Mouse (Mus musculus): ENCODE measurements around the gene Nr2f2. TPM values are rescaled to one million over a fixed set of nuclear protein-coding genes. Genes with fewer than 3 reads are reported as not detected.

Nr2f2 gene
- polyA plus RNA-seq, 1 experiment from 2014 or later, result 12.3 TPM

DNA sequence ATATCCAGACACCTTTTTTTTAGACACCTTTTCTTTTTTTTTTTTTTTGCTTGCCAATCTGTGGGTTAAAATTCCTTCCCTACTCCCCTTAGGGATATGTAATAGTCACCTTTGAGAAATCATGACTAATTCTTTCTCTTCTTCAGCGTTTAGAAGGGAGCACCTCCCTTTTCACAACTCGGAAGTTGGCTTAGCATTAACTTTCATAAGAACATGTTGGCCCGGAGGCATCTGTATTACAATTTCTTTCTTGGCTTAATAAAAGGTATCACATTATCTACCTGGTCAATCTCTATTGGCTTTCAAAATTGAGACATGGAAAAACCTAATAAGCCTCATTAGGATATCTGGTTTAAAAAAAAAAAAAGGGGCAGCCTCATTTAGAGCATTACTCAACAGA, 14.4 kb upstream of the Nr2f2 start:
- DNase-seq, result no peak
- no peak overlapping the region for H3K4me2 ChIP-seq (ENCODE audit: low read depth, low read length)

GRCm38 (mm10) chr7:70380246-70380645, 13.7 kb upstream of the Nr2f2 start:
- DNase-seq, result no peak
- Histone ChIP-seq H3K36me3 (replicated peaks; ENCODE audit: insufficient read depth, low read length) (no peaks in the 10 kb centered on the region), H3K9me3 (ENCODE audit: low read length) (no peaks in the 10 kb centered on the region), H3K27me3 (ENCODE audit: insufficient read depth, low read length) (no peaks in the 10 kb centered on the region), H3K4me1 (ENCODE audit: insufficient read depth) (no peaks in the 10 kb centered on the region), H3K4me2 (ENCODE audit: low read depth, low read length) (no peak overlapping the region), H3K9ac (replicated peaks) (no peak overlapping the region), H3K4me3 (ENCODE audit: low read depth, low read length) (no peak overlapping the region), H3K27ac (ENCODE audit: low read depth) (no peak overlapping the region)
- no peak for ATAC-seq
- TF ChIP-seq EP300 (IDR thresholded peaks at IDR 0.05; ENCODE audit: low read depth) (no peak), CTCF (IDR thresholded peaks at IDR 0.05; ENCODE audit: low read depth) (no peak)
- WGBS (ENCODE audit: insufficient replicate concordance), result 83% methylated on average over 3 of the region's 3 CpGs

More for the DNA sequence above, 14.4 kb upstream of the Nr2f2 start:
- H3K4me3 ChIP-seq (ENCODE audit: low read depth, low read length), result no peak overlapping the region
- H3K9me3 ChIP-seq (ENCODE audit: low read length), result no peaks in the 10 kb centered on the region
- TF ChIP-seq EP300 (IDR thresholded peaks at IDR 0.05; ENCODE audit: low read depth), result no peak
- no peak for TF ChIP-seq CTCF (IDR thresholded peaks at IDR 0.05; ENCODE audit: low read depth)
- no peaks in the 10 kb centered on the region for H3K36me3 ChIP-seq (replicated peaks; ENCODE audit: insufficient read depth, low read length)
- no peak overlapping the region for H3K9ac ChIP-seq (replicated peaks)
- no peaks in the 10 kb centered on the region for H3K27me3 ChIP-seq (ENCODE audit: insufficient read depth, low read length)
- no peak for ATAC-seq
- H3K27ac ChIP-seq (ENCODE audit: low read depth), result no peak overlapping the region
- 67% methylated on average over 3 of the region's 3 CpGs for WGBS (ENCODE audit: insufficient replicate concordance)
- H3K4me1 ChIP-seq (ENCODE audit: insufficient read depth), result no peaks in the 10 kb centered on the region

DNA sequence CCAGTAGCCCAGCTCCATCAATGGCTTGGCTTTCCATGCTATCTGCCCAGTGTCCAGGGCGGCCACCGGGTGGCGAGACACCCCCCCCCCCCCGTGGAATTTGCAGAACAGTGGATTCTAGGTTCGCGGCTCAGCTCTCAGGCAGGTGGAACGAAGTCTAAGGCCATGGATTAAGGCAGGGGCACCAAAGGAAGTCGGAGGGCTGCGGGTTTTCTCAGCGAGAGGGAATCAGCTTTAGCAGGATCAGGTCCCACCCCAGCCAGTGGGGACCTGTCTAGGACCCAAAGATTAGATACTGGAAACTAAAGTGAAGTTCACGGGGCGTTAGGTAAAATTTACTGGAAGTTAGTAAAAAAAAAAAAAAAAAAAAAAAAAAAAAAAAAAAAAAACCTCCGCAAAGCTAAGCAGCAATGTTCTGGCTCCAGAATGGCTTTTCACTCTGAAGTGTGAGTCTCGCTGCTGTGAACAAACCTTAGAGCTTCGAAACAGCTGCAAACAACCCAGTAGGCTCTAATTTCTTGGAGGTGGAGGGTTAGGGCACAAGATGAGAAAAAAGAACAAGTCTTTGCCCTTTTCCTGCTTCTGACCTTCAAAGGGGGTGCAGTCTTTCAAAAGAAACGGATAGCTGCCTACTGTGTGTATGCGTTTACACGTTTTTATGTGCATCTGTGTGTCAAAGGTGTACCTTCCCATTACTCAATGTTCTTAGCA, 4.2 kb upstream of the Nr2f2 start:
- H3K9me3 ChIP-seq (ENCODE audit: low read length), result no peaks in the 10 kb centered on the region
- H3K36me3 ChIP-seq (replicated peaks; ENCODE audit: insufficient read depth, low read length), result no peaks in the 10 kb centered on the region
- peak overlapping the region; percentile 37; the same call in 1 of the 2 replicates for H3K4me3 ChIP-seq (ENCODE audit: low read depth, low read length)
- no peak overlapping the region; the same call in 1 of the 2 replicates for H3K9ac ChIP-seq (replicated peaks)
- no peak overlapping the region for H3K27ac ChIP-seq (ENCODE audit: low read depth)
- peak overlapping the region; percentile 69 for H3K4me2 ChIP-seq (ENCODE audit: low read depth, low read length)
- peaks cover 5% of the 10 kb centered on the region for H3K4me1 ChIP-seq (ENCODE audit: insufficient read depth)
- TF ChIP-seq EP300 (IDR thresholded peaks at IDR 0.05; ENCODE audit: low read depth), result no peak
- TF ChIP-seq CTCF (IDR thresholded peaks at IDR 0.05; ENCODE audit: low read depth), result no peak
- 6% methylated on average over 18 of the region's 18 CpGs for WGBS (ENCODE audit: insufficient replicate concordance)
- DNase-seq, result no peak
- H3K27me3 ChIP-seq (ENCODE audit: insufficient read depth, low read length), result peaks cover 34% of the 10 kb centered on the region
- no peak for ATAC-seq

DNA sequence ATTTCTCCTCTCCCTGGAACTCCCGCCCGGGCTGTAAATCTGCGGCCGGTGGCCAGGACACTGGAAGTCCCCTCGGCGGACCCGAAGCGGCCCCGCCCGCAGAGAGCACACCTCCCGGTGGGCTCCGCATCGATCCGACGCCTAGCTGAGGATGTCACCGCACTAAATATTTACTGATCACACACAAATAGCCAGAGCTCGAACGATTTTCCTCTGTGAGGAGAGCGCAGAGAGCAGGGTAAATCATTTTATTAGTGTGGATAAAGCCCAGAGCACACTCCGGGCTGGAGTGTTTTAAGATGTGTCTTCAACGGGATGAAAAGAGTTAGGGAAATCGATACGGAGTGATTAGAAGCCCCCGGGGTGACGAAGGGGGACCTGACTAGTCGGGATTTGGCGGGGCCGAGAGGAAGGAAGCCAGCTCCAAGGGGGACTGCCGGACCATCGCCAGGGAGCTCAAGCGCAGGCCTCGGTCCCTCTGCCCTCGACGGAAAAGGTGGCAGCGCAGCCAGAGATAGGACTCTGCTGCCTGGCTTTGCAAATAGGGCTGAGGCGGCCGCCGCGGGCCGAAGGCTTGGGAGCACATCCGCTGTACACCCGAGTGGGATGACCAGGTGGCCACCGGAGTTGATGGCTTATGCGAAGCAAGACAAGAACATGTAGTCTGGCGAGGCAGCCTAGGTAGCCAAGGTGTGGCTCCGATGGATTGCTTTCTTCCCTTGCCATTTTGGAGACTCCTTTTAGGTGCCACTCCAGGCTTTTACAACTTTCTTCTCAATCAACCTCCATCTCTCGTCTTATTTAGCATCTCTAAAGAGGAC, 3.4 kb upstream of the Nr2f2 start:
- peaks cover 34% of the 10 kb centered on the region for H3K27me3 ChIP-seq (ENCODE audit: insufficient read depth, low read length)
- peaks cover 5% of the 10 kb centered on the region for H3K4me1 ChIP-seq (ENCODE audit: insufficient read depth)
- DNase-seq (no peak), ATAC-seq (no peak)
- no peak for TF ChIP-seq EP300 (IDR thresholded peaks at IDR 0.05; ENCODE audit: low read depth)
- TF ChIP-seq CTCF (IDR thresholded peaks at IDR 0.05; ENCODE audit: low read depth), result no peak
- no peaks in the 10 kb centered on the region for H3K9me3 ChIP-seq (ENCODE audit: low read length)
- no peaks in the 10 kb centered on the region for H3K36me3 ChIP-seq (replicated peaks; ENCODE audit: insufficient read depth, low read length)
- H3K4me3 ChIP-seq (ENCODE audit: low read depth, low read length), result peak overlapping the region; percentile 37
- peak overlapping the region; percentile 69 for H3K4me2 ChIP-seq (ENCODE audit: low read depth, low read length)
- peak overlapping the region; percentile 40; the same call in 1 of the 2 replicates for H3K27ac ChIP-seq (ENCODE audit: low read depth)
- peak overlapping the region; percentile 34 for H3K9ac ChIP-seq (replicated peaks)
- 3% methylated on average over 47 of the region's 47 CpGs for WGBS (ENCODE audit: insufficient replicate concordance)

- TF ChIP-seq CTCF (IDR thresholded peaks at IDR 0.05; ENCODE audit: low read depth) (no peak), EP300 (IDR thresholded peaks at IDR 0.05; ENCODE audit: low read depth) (no peak)
- no peak; the same call in 1 of the 2 replicates for ATAC-seq
- peak overlapping the region; percentile 69 for H3K4me2 ChIP-seq (ENCODE audit: low read depth, low read length)
- peak overlapping the region; percentile 34; the same call in 1 of the 2 replicates for H3K9ac ChIP-seq (replicated peaks)
- no peaks in the 10 kb centered on the region for H3K36me3 ChIP-seq (replicated peaks; ENCODE audit: insufficient read depth, low read length)
- no peak for DNase-seq
- H3K4me1 ChIP-seq (ENCODE audit: insufficient read depth), result peaks cover 5% of the 10 kb centered on the region
- 6% methylated on average over 37 of the region's 37 CpGs for WGBS (ENCODE audit: insufficient replicate concordance)
- peak overlapping the region; percentile 37 for H3K4me3 ChIP-seq (ENCODE audit: low read depth, low read length)
- peaks cover 34% of the 10 kb centered on the region for H3K27me3 ChIP-seq (ENCODE audit: insufficient read depth, low read length)
- peak overlapping the region; percentile 40; the same call in 1 of the 2 replicates for H3K27ac ChIP-seq (ENCODE audit: low read depth)
- H3K9me3 ChIP-seq (ENCODE audit: low read length), result no peaks in the 10 kb centered on the region
These were observed 2.7 kb upstream of the Nr2f2 start for GRCm38 (mm10) chr7:70369061-70369730.

DNA sequence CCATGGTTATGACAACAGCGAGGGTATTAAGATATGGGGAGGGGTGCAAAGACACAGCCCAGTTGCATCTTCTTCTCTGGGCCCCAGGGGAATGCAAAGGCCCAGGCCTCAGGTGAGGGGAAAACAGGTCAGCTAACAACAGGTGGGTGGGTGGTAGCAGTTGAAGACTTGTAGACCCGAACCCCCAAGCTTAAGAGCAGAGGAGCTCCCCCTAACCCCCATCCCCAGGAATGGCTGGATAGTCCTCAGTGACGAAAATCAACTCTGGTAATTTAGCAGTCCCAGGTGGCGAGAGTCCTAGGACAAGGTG, 2.2 kb upstream of the Nr2f2 start:
- no peak overlapping the region for H3K9ac ChIP-seq (replicated peaks)
- H3K4me3 ChIP-seq (ENCODE audit: low read depth, low read length), result 0 out of 2 replicates have a peak overlapping the region, but pooled peaks have one; percentile 37
- TF ChIP-seq EP300 (IDR thresholded peaks at IDR 0.05; ENCODE audit: low read depth) (no peak), CTCF (IDR thresholded peaks at IDR 0.05; ENCODE audit: low read depth) (no peak)
- DNase-seq (no peak), ATAC-seq (no peak)
- peak overlapping the region; percentile 69; the same call in 1 of the 2 replicates for H3K4me2 ChIP-seq (ENCODE audit: low read depth, low read length)
- H3K27ac ChIP-seq (ENCODE audit: low read depth), result 0 out of 2 replicates have a peak overlapping the region, but pooled peaks have one; percentile 40
- WGBS (ENCODE audit: insufficient replicate concordance), result 37% methylated on average over 4 of the region's 4 CpGs
- H3K9me3 ChIP-seq (ENCODE audit: low read length), result no peaks in the 10 kb centered on the region
- H3K4me1 ChIP-seq (ENCODE audit: insufficient read depth), result peaks cover 5% of the 10 kb centered on the region
- H3K36me3 ChIP-seq (replicated peaks; ENCODE audit: insufficient read depth, low read length), result no peaks in the 10 kb centered on the region
- H3K27me3 ChIP-seq (ENCODE audit: insufficient read depth, low read length), result peaks cover 34% of the 10 kb centered on the region

All from liver, postnatal 0 days (tissue).